Mouse (Mus musculus): ENCODE measurements around the gene D1Pas1. TPM values are rescaled to one million over a fixed set of nuclear protein-coding genes. Genes with fewer than 3 reads are reported as not detected.

Gene D1Pas1
- polyA plus RNA-seq, 1 experiment from 2014 or later, result 0.11 TPM

DNA sequence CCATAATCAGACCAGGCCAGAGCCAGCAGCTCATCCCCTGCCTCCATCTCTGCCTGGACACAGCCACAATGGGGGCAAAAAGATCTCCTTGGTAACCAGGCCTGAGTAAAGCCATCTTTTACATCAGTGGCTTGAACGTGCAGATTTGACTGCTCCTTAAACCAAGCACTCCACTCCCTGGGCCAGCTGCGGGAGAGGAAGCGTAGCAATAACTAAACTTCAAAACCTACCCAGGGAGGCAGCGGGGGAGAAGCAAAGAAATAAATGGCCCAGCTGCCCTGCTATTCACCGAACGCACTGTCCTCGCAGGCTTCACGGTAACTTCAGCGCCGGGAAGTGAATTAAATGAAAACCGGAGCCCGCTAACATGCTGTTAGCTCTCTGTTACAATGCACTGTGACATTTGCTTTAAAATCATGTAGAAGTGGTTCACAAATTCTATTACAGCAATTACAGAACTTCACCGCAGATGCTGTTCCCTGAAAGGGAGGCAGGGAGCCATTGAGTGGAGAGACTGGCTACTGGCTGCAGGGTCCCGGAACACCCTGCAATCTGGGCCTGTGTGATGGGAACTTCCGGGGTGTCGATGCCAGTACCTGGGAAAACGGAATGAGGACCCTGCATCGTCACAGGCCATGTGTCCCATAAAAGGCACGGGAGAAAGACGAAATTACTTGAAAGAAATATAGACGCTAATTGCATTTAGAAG lies 30.5 kb downstream of the D1Pas1 start:
- DNase-seq (ENCODE audit: low spot score) (no peak), ATAC-seq (replicated peaks; ENCODE audit: low FRiP score) (no peak)
- H3K36me3 ChIP-seq (ENCODE audit: control insufficient read depth, insufficient read depth, low read length), result no peaks in the 10 kb centered on the region
- no peaks in the 10 kb centered on the region for H3K9me3 ChIP-seq (ENCODE audit: control insufficient read depth, low read length)
- no peak overlapping the region for H3K4me2 ChIP-seq
- no peak overlapping the region for H3K4me3 ChIP-seq (ENCODE audit: low read depth, low read length)
- no peaks in the 10 kb centered on the region for H3K27me3 ChIP-seq (replicated peaks; ENCODE audit: control insufficient read depth, insufficient read depth, low read length)
- H3K9ac ChIP-seq (ENCODE audit: low read depth, low read length), result no peak overlapping the region
- H3K4me1 ChIP-seq (replicated peaks; ENCODE audit: control insufficient read depth, insufficient read depth, low read length), result no peaks in the 10 kb centered on the region
- H3K27ac ChIP-seq (ENCODE audit: low read depth, low read length), result no peak overlapping the region
- 94% methylated on average over 21 of the region's 21 CpGs for WGBS

DNA sequence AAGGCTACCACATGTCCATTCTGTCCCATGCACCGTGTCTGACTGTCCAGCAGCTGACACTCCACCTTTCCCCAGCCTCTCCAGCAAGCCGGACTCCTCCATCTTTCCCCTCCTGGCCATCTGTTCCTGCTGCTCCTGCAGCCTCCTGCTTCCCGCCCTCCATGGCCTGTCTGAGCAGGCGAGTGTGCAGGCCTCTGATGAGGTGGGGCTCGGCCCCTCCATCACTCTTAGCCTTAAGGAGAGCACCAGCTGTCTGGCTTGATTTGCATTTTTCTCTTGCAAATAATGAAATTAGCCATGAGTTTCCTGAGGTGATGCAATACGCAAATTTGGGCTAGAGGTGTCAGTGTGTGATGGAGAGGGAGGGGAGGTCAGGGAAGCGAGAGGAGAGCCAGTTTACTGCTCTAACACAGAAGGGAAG lies 36.2 kb downstream of the D1Pas1 start:
- Histone ChIP-seq H3K4me3 (ENCODE audit: low read depth, low read length) (no peak overlapping the region), H3K9me3 (ENCODE audit: control insufficient read depth, low read length) (no peaks in the 10 kb centered on the region), H3K4me1 (replicated peaks; ENCODE audit: control insufficient read depth, insufficient read depth, low read length) (no peaks in the 10 kb centered on the region), H3K4me2 (no peak overlapping the region), H3K9ac (ENCODE audit: low read depth, low read length) (no peak overlapping the region), H3K27me3 (replicated peaks; ENCODE audit: control insufficient read depth, insufficient read depth, low read length) (no peaks in the 10 kb centered on the region), H3K36me3 (ENCODE audit: control insufficient read depth, insufficient read depth, low read length) (no peaks in the 10 kb centered on the region), H3K27ac (ENCODE audit: low read depth, low read length) (no peak overlapping the region)
- no peak for DNase-seq (ENCODE audit: low spot score)
- ATAC-seq (replicated peaks; ENCODE audit: low FRiP score), result no peak
- WGBS, result 74% methylated on average over 7 of the region's 7 CpGs

DNA sequence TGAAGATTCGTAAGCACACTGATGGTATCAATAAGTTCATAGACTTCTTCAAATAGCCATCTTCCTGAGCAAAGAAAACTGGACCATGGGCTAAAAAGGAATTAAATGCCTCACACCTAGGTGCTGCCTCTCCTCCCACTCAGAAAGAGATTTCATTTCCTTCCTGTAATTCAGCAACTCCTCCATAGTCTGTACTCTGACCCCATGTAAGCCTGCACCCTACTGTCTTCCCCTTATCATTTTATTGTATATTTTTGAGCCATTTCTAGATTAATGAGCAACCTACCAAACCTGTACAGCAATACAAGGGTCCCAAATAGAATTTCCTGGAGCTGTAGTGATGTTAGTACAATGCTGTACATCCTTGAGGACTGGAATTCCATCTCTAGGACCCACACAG lies 37.1 kb downstream of the D1Pas1 start:
- Histone ChIP-seq H3K27ac (ENCODE audit: low read depth, low read length) (no peak overlapping the region), H3K4me3 (ENCODE audit: low read depth, low read length) (no peak overlapping the region), H3K9ac (ENCODE audit: low read depth, low read length) (no peak overlapping the region), H3K27me3 (replicated peaks; ENCODE audit: control insufficient read depth, insufficient read depth, low read length) (no peaks in the 10 kb centered on the region), H3K4me1 (replicated peaks; ENCODE audit: control insufficient read depth, insufficient read depth, low read length) (no peaks in the 10 kb centered on the region), H3K9me3 (ENCODE audit: control insufficient read depth, low read length) (no peaks in the 10 kb centered on the region), H3K36me3 (ENCODE audit: control insufficient read depth, insufficient read depth, low read length) (no peaks in the 10 kb centered on the region), H3K4me2 (no peak overlapping the region)
- WGBS, result 92% methylated on average over 1 of the region's 1 CpGs
- ATAC-seq (replicated peaks; ENCODE audit: low FRiP score), result no peak
- DNase-seq (ENCODE audit: low spot score), result no peak

DNA sequence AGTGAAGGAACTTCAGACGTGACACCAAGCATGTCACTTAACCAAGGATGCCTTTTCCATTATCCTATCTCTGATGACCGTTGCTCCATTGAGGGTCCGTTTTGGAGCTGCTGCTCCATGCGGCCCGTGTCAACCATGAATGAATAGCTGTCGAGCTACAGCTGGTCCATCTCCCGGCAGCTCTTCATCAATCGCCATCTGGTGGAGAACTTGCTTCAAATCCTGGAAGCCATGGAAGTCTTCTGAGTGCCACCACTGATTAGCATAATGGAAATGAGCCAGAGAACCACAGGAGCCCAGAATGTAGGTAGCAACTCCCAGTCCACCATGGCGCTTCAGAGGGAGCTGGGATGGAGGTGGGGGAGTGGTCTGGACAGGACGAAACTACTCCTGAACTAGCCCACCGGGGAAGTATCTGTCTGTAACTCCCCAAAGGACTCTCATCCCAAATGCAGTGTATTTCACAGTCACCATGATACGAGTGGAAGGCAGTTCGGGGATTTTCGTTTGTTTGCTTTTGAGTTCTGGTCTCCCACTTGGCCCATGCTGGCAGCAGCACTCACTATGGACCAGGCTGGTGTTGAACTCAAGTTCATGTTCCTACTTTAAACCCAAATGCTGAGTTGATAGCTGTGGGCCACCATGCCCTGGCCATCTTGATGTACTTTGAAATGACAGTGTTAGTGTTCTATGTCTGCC lies 39.2 kb downstream of the D1Pas1 start:
- no peak for DNase-seq (ENCODE audit: low spot score)

DNA sequence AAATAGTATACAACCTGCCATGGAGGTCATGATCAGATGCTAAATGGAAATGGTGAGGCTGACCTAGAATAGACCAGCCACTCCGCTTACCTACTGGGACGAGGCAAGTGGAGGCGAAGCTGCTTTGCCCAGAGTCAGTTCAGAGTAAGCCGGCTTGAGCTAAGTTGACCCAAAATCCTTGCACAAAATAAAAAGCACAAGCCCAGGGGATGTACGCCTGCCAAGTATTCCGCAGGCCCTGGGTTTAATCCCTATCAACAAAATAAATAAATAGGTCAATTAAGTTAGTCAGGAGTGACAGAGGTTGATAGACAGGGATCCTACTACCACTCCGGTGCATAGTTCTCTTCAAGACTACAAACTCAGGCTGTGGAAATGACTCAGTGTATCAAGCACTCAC lies 41.0 kb downstream of the D1Pas1 start:
- DNase-seq (ENCODE audit: low spot score) (no peak), ATAC-seq (replicated peaks; ENCODE audit: low FRiP score) (no peak)
- H3K9me3 ChIP-seq (ENCODE audit: control insufficient read depth, low read length), result no peaks in the 10 kb centered on the region
- no peak overlapping the region for H3K4me3 ChIP-seq (ENCODE audit: low read depth, low read length)
- WGBS, result 88% methylated on average over 7 of the region's 7 CpGs
- no peak overlapping the region for H3K9ac ChIP-seq (ENCODE audit: low read depth, low read length)
- H3K4me1 ChIP-seq (replicated peaks; ENCODE audit: control insufficient read depth, insufficient read depth, low read length), result no peaks in the 10 kb centered on the region
- no peaks in the 10 kb centered on the region for H3K27me3 ChIP-seq (replicated peaks; ENCODE audit: control insufficient read depth, insufficient read depth, low read length)
- no peaks in the 10 kb centered on the region for H3K36me3 ChIP-seq (ENCODE audit: control insufficient read depth, insufficient read depth, low read length)
- no peak overlapping the region for H3K27ac ChIP-seq (ENCODE audit: low read depth, low read length)
- no peak overlapping the region for H3K4me2 ChIP-seq

More for the DNA sequence above, 39.2 kb downstream of the D1Pas1 start:
- Histone ChIP-seq H3K27me3 (replicated peaks; ENCODE audit: control insufficient read depth, insufficient read depth, low read length) (no peaks in the 10 kb centered on the region), H3K4me3 (ENCODE audit: low read depth, low read length) (no peak overlapping the region), H3K9ac (ENCODE audit: low read depth, low read length) (no peak overlapping the region), H3K4me2 (no peak overlapping the region), H3K9me3 (ENCODE audit: control insufficient read depth, low read length) (no peaks in the 10 kb centered on the region), H3K27ac (ENCODE audit: low read depth, low read length) (no peak overlapping the region), H3K36me3 (ENCODE audit: control insufficient read depth, insufficient read depth, low read length) (no peaks in the 10 kb centered on the region), H3K4me1 (replicated peaks; ENCODE audit: control insufficient read depth, insufficient read depth, low read length) (no peaks in the 10 kb centered on the region)
- WGBS, result 81% methylated on average over 14 of the region's 14 CpGs
- no peak for ATAC-seq (replicated peaks; ENCODE audit: low FRiP score)

DNA sequence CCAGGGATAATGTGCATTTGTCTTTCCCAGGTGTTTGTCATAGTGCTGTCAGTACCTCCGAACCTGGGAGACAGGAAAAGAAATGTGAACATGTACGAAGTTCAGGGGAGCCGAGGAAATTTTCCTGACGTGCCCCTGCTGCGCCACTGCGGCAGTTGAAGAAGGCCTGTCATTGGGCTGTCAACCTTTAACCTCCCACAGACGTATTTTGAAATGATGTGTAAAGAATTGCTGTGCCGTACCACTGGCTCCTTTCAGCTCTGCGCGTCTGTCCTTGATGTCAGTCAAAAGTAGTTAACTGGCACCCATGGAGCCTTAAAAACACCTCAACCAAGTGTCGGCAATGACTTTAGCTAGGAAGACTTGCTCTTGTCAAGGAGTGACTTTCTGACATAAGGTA lies 42.9 kb downstream of the D1Pas1 start:
- no peaks in the 10 kb centered on the region for H3K9me3 ChIP-seq (ENCODE audit: control insufficient read depth, low read length)
- no peak overlapping the region for H3K4me2 ChIP-seq
- H3K36me3 ChIP-seq (ENCODE audit: control insufficient read depth, insufficient read depth, low read length), result no peaks in the 10 kb centered on the region
- no peak overlapping the region for H3K9ac ChIP-seq (ENCODE audit: low read depth, low read length)
- no peak for ATAC-seq (replicated peaks; ENCODE audit: low FRiP score)
- H3K27ac ChIP-seq (ENCODE audit: low read depth, low read length), result no peak overlapping the region
- no peaks in the 10 kb centered on the region for H3K4me1 ChIP-seq (replicated peaks; ENCODE audit: control insufficient read depth, insufficient read depth, low read length)
- no peak overlapping the region for H3K4me3 ChIP-seq (ENCODE audit: low read depth, low read length)
- WGBS, result 84% methylated on average over 11 of the region's 11 CpGs
- no peak for DNase-seq (ENCODE audit: low spot score)
- H3K27me3 ChIP-seq (replicated peaks; ENCODE audit: control insufficient read depth, insufficient read depth, low read length), result no peaks in the 10 kb centered on the region

DNA sequence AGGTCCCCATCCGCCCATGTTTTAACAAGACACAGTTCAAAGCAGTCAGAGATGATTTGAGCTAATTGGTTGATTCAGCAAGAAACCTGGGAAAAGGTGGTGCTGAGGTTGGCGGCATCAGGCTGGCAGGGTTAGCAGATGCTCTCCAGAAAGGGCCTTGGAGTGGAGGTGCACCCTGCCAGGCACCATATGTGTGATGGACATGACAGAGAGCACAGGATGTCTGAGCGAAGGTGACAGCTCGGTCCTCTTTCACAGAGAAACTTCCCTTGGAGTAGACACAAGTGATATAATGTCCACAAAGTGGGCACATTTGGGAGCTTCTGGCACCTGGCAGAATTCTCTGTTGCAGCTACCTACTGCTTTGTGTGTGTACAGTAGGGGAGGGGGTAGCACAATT lies 44.4 kb downstream of the D1Pas1 start:
- Histone ChIP-seq H3K4me1 (replicated peaks; ENCODE audit: control insufficient read depth, insufficient read depth, low read length) (no peaks in the 10 kb centered on the region), H3K4me3 (ENCODE audit: low read depth, low read length) (no peak overlapping the region), H3K4me2 (no peak overlapping the region), H3K27me3 (replicated peaks; ENCODE audit: control insufficient read depth, insufficient read depth, low read length) (no peaks in the 10 kb centered on the region), H3K9me3 (ENCODE audit: control insufficient read depth, low read length) (no peaks in the 10 kb centered on the region), H3K36me3 (ENCODE audit: control insufficient read depth, insufficient read depth, low read length) (no peaks in the 10 kb centered on the region), H3K9ac (ENCODE audit: low read depth, low read length) (no peak overlapping the region), H3K27ac (ENCODE audit: low read depth, low read length) (no peak overlapping the region)
- DNase-seq (ENCODE audit: low spot score), result no peak
- ATAC-seq (replicated peaks; ENCODE audit: low FRiP score), result no peak
- 82% methylated on average over 4 of the region's 4 CpGs for WGBS

DNA sequence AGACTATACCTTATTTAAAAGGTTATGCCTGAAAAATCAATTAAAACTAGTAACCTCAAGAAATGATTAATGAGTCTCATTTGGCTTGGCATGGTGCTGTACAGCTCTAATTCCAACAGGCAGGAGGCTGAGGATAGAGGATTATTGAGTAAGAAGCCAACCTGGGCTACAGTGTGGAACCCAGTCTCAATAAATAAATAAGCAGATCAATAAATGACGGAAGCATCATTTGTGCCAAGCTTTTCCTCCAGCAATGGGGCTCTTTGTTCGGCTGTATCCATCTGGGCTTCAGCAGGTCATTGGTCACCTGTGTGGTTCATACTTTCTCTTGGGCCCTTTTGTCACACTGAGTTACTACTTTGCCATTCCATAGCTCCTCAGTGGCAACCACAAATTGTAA lies 46.9 kb downstream of the D1Pas1 start:
- ATAC-seq (replicated peaks; ENCODE audit: low FRiP score), result no peak
- Histone ChIP-seq H3K4me2 (no peak overlapping the region), H3K4me3 (ENCODE audit: low read depth, low read length) (no peak overlapping the region), H3K9ac (ENCODE audit: low read depth, low read length) (no peak overlapping the region), H3K27me3 (replicated peaks; ENCODE audit: control insufficient read depth, insufficient read depth, low read length) (no peaks in the 10 kb centered on the region), H3K36me3 (ENCODE audit: control insufficient read depth, insufficient read depth, low read length) (no peaks in the 10 kb centered on the region), H3K9me3 (ENCODE audit: control insufficient read depth, low read length) (no peaks in the 10 kb centered on the region), H3K4me1 (replicated peaks; ENCODE audit: control insufficient read depth, insufficient read depth, low read length) (no peaks in the 10 kb centered on the region), H3K27ac (ENCODE audit: low read depth, low read length) (no peak overlapping the region)
- WGBS, result 80% methylated on average over 2 of the region's 2 CpGs
- no peak for DNase-seq (ENCODE audit: low spot score)

DNA sequence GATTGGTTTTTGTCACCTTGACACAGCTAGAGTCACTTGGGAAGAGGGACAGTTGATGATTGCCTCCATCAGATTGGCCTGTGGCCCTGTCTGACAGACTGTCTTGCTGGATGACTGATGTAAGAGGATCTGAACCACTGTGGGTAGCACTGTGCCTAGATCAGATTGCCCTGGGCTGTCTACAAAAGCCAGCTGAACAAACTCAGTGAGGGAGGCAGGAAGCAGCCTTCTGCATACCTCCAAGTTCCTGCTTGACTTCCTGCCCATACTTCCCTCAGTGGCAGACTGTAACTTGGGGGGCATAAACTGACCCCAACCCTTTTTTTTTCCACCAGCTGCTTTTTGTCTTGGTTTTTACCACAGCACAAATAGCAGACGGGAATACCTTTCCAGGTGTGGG lies 48.5 kb downstream of the D1Pas1 start:
- WGBS, result 68% methylated on average over 1 of the region's 1 CpGs
- DNase-seq (ENCODE audit: low spot score), result no peak

More for the DNA sequence above, 48.5 kb downstream of the D1Pas1 start:
- H3K9me3 ChIP-seq (ENCODE audit: control insufficient read depth, low read length), result no peaks in the 10 kb centered on the region
- H3K4me2 ChIP-seq, result no peak overlapping the region
- 0 out of 2 replicates have a peak, but pooled peaks have one; percentile 23 for ATAC-seq (replicated peaks; ENCODE audit: low FRiP score)
- H3K9ac ChIP-seq (ENCODE audit: low read depth, low read length), result no peak overlapping the region
- no peak overlapping the region for H3K27ac ChIP-seq (ENCODE audit: low read depth, low read length)
- H3K4me1 ChIP-seq (replicated peaks; ENCODE audit: control insufficient read depth, insufficient read depth, low read length), result no peaks in the 10 kb centered on the region
- no peaks in the 10 kb centered on the region for H3K36me3 ChIP-seq (ENCODE audit: control insufficient read depth, insufficient read depth, low read length)
- no peaks in the 10 kb centered on the region for H3K27me3 ChIP-seq (replicated peaks; ENCODE audit: control insufficient read depth, insufficient read depth, low read length)
- H3K4me3 ChIP-seq (ENCODE audit: low read depth, low read length), result no peak overlapping the region

Measured in liver, embryonic 11.5 days (tissue).